In genomic region chr5:113214455-113214854, GRCm38 (mm10) we compare ENCODE assay signal across 13 mouse cellular contexts. TPM values are rescaled to one million over a fixed set of nuclear protein-coding genes. Genes with fewer than 3 reads are reported as not detected.
DNase-seq lines count a peak whose midpoint lies in the region; ATAC-seq and TF ChIP-seq lines count a peak whose summit lies in the region.
"Had no signal": no experiment of that assay in that cellular context is flagged by ENCODE, and none has a peak within 500 bp of the region (broad histone marks: within the 10 kb centered on the region; RNA-seq: fewer than 3 reads in every experiment).

No protein-coding gene starts in this region.

- peaks cover 12% of the 10 kb centered on the region for H3K27me3 ChIP-seq in embryonic facial prominence, embryonic 15.5 days
- H3K27me3 ChIP-seq in kidney, embryonic 14.5 days (ENCODE audit: control insufficient read depth, insufficient read depth, low read length): no peaks in the 10 kb centered on the region

- H3K9ac ChIP-seq in embryonic facial prominence, embryonic 15.5 days: no peak overlapping the region
- H3K9ac ChIP-seq in kidney, embryonic 14.5 days (ENCODE audit: low read depth, low read length): no peak overlapping the region
- H3K9ac ChIP-seq: forebrain, postnatal 0 days had no signal

- no peak for TF ChIP-seq CTCF in lung, adult 2 months (IDR thresholded peaks at IDR 0.05; ENCODE audit: insufficient read depth, low read length)

- H3K4me1 ChIP-seq in lung, adult 2 months (ENCODE audit: control insufficient read depth, insufficient read depth, low read length): peaks cover 33% of the 10 kb centered on the region
- H3K4me1 ChIP-seq in embryonic facial prominence, embryonic 15.5 days: peaks cover 51% of the 10 kb centered on the region
- peaks cover 34% of the 10 kb centered on the region for H3K4me1 ChIP-seq in kidney, embryonic 14.5 days (ENCODE audit: control insufficient read depth, insufficient read depth, low read length)

- no peak for TF ChIP-seq POLR2A in lung, adult 2 months (IDR thresholded peaks at IDR 0.05; ENCODE audit: borderline replicate concordance, extremely low read depth, low read depth, low read length)

- H3K4me3 ChIP-seq in lung, adult 2 months (replicated peaks; ENCODE audit: extremely low read depth, low read depth, low read length): no peak overlapping the region
- H3K4me3 ChIP-seq in embryonic facial prominence, embryonic 15.5 days (replicated peaks): no peak overlapping the region
- no peak overlapping the region for H3K4me3 ChIP-seq in kidney, embryonic 14.5 days (ENCODE audit: low read length)

- H3K4me2 ChIP-seq in embryonic facial prominence, embryonic 15.5 days (replicated peaks): no peak overlapping the region
- no peak overlapping the region for H3K4me2 ChIP-seq in kidney, embryonic 14.5 days (replicated peaks; ENCODE audit: low read depth, low read length)

- H3K36me3 ChIP-seq in embryonic facial prominence, embryonic 15.5 days: no peaks in the 10 kb centered on the region
- no peaks in the 10 kb centered on the region for H3K36me3 ChIP-seq in kidney, embryonic 14.5 days (ENCODE audit: control insufficient read depth, insufficient read depth, low read length)

- H3K27ac ChIP-seq in embryonic facial prominence, embryonic 15.5 days (replicated peaks): no peak overlapping the region
- no peak overlapping the region for H3K27ac ChIP-seq in kidney, embryonic 14.5 days (ENCODE audit: low read depth, low read length)

- WGBS in lung, adult 2 months: 33% methylated on average over 11 of the region's 11 CpGs
- WGBS in embryonic facial prominence, embryonic 15.5 days: 57% methylated on average over 11 of the region's 11 CpGs
- 33% methylated on average over 11 of the region's 11 CpGs for WGBS in kidney, embryonic 14.5 days

- DNase-seq in lung, adult 18-20 months: peak; percentile 48 to 64
- no peak for DNase-seq in lung, adult 2 months
- no peak for DNase-seq in thymus, postnatal 4 days
- DNase-seq in cerebellum, adult 8-10 months: no peak
- DNase-seq: cerebellum, adult 2 months; forebrain, postnatal 0 days; liver; right cerebral cortex, postnatal 25 days; thymus, postnatal 25 days had no signal

- 0 out of 2 replicates have a peak, but pooled peaks have one; percentile 4 for ATAC-seq in embryonic facial prominence, embryonic 15.5 days (ENCODE audit: insufficient number of reproducible peaks, low FRiP score, low TSS enrichment, low read depth)
- ATAC-seq in kidney, embryonic 14.5 days (ENCODE audit: low FRiP score, low TSS enrichment): 0 out of 2 replicates have a peak, but pooled peaks have one; percentile 29
- ATAC-seq in megakaryocyte progenitor cell, adult 5-6 weeks (replicated peaks; ENCODE audit: poor library complexity): peak; percentile 45
- ATAC-seq: forebrain, postnatal 0 days; intestine, embryonic 16.5 days had no signal

- H3K9me3 ChIP-seq in embryonic facial prominence, embryonic 15.5 days (replicated peaks): no peaks in the 10 kb centered on the region
- no peaks in the 10 kb centered on the region for H3K9me3 ChIP-seq in kidney, embryonic 14.5 days (ENCODE audit: control insufficient read depth, low read length)

RNA-seq across cellular contexts. Expression of gene 2900026A02Rik, which starts 6.6 kb away (rescaled TPM):
- 29.0 and 32.0 TPM in 2 replicates for polyA plus RNA-seq in lung, adult 2 months (2012; rRNA removed)
- polyA plus RNA-seq in embryonic facial prominence, embryonic 15.5 days (2015; fragmentation: Nextera tagmentation; extraction: Ambion mirVana): 14.2 and 16.4 TPM in 2 replicates
- polyA plus RNA-seq in kidney, embryonic 14.5 days (2014; fragmentation: Nextera tagmentation; extraction: Ambion mirVana): 3.9 and 5.4 TPM in 2 replicates
- 1.6 and 2.7 TPM in 2 replicates for total RNA-seq in megakaryocyte progenitor cell, adult 5-6 weeks (2015)
- 1.3 and 2.0 TPM in 2 replicates for total RNA-seq in megakaryocyte progenitor cell, adult 5-6 weeks (2017)

RNA-seq across cellular contexts. Expression of gene Tmem211, which starts 12.3 kb away (rescaled TPM):
- 0.08 TPM in 1 of 2 replicates, not detected in the other for polyA plus RNA-seq in lung, adult 2 months (2012; rRNA removed)
- 0.79 and 1.3 TPM in 2 replicates for polyA plus RNA-seq in embryonic facial prominence, embryonic 15.5 days (2015; fragmentation: Nextera tagmentation; extraction: Ambion mirVana)
- 0.15 and 0.31 TPM in 2 replicates for polyA plus RNA-seq in kidney, embryonic 14.5 days (2014; fragmentation: Nextera tagmentation; extraction: Ambion mirVana)
- total RNA-seq in megakaryocyte progenitor cell, adult 5-6 weeks (2015): not detected in 2 replicates
- total RNA-seq in megakaryocyte progenitor cell, adult 5-6 weeks (2017): not detected in 2 replicates
- total RNA-seq: forebrain, postnatal 0 days had no signal
- polyA plus RNA-seq: forebrain, postnatal 0 days had no signal

Comparison
In these comparisons a context has a peak if more than half of its experiments do, and no peak if none do; other contexts are left out.
1. DNase-seq: peak in lung, adult 18-20 months (2 of 2); none in lung, adult 2 months (single experiment), thymus, postnatal 4 days (single experiment) and cerebellum, adult 8-10 months (single experiment).
2. Peak in every context shown above with its lines, with median percentiles within 50 percentile points of each other: ATAC-seq.